Mouse (Mus musculus) CH12.LX (cell line): ENCODE results near the gene Rad9a. TPM values are rescaled to one million over a fixed set of nuclear protein-coding genes. Genes with fewer than 3 reads are reported as not detected.

Experiments
- DNase-seq: peaks from one replicate; pipeline ENCODE4 v3.0.0-alpha.2; 2013; ENCODE audit errors: extremely low read depth
- H3K27ac ChIP-seq: 2 replicates; pipeline ENCODE4 v1.5.1; 2012; ENCODE audit warnings: low read depth, mild to moderate bottlenecking, control low read depth, moderate library complexity; ENCODE audit not compliant: insufficient read depth
- H3K27me3 ChIP-seq: replicated peaks from 2 replicates; pipeline ENCODE3; 2012; ENCODE audit warnings: inconsistent platforms
- H3K36me3 ChIP-seq, 2 experiments: replicated peaks in 1 of 2; 2 replicates each; pipeline versions ENCODE3 to v1.6.1; 2012; ENCODE audit warnings: inconsistent platforms in 1 of 2, low read length in 1 of 2, mild to moderate bottlenecking in 1 of 2, mixed read lengths in 1 of 2, moderate library complexity in 1 of 2; ENCODE audit not compliant: control insufficient read depth in 1 of 2, insufficient read depth in 1 of 2
- H3K4me1 ChIP-seq, 2 experiments: 2 replicates each; pipeline ENCODE4 v1.6.1; 2012; ENCODE audit warnings: inconsistent platforms in 1 of 2, moderate library complexity in 1 of 2; ENCODE audit not compliant: insufficient read depth in 2 of 2, control insufficient read depth in 1 of 2
- H3K4me2 ChIP-seq: 2 replicates; pipeline ENCODE4 v1.6.1; 2012; ENCODE audit warnings: low read depth, mild to moderate bottlenecking, control low read depth; ENCODE audit not compliant: poor library complexity, insufficient read depth, severe bottlenecking
- H3K4me3 ChIP-seq, 3 experiments: fragments of 150-350 bp in 1 of 3; sonication (generic) in 1 of 3; replicated peaks in 1 of 3; 2 replicates each; pipeline versions ENCODE3 to v1.5.1; 2011 to 2012; ENCODE audit warnings: low read depth in 2 of 3, low read length in 2 of 3, mild to moderate bottlenecking in 2 of 3, moderate library complexity in 2 of 3, control low read depth in 1 of 3, improper control_type of control experiment in 1 of 3, inconsistent platforms in 1 of 3, mixed read lengths in 1 of 3; ENCODE audit not compliant: poor library complexity in 1 of 3
- H3K79me2 ChIP-seq: replicated peaks from 2 replicates; pipeline ENCODE4 v1.6.1; 2012; ENCODE audit warnings: mild to moderate bottlenecking, moderate library complexity; ENCODE audit not compliant: control insufficient read depth, poor library complexity, insufficient read depth, severe bottlenecking; ENCODE audit errors: extremely low read depth
- H3K9ac ChIP-seq: 2 replicates; pipeline ENCODE4 v1.6.1; 2012; ENCODE audit warnings: low read depth, mild to moderate bottlenecking, control low read depth, moderate library complexity; ENCODE audit not compliant: insufficient read depth
- H3K9me3 ChIP-seq: replicated peaks from 2 replicates; pipeline ENCODE3; 2012; ENCODE audit warnings: low read length, inconsistent platforms, mixed read lengths
- CHD2 ChIP-seq: IDR thresholded peaks from 2 replicates; pipeline ENCODE4 v1.6.1; 2011; ENCODE audit warnings: low read length, improper control_type of control experiment
- CTCF ChIP-seq, 2 experiments: IDR thresholded peaks in 1 of 2; conservative IDR thresholded peaks in 1 of 2; 2 replicates each; pipeline ENCODE4 v1.5.1; 2011 to 2012; ENCODE audit warnings: low read depth in 2 of 2, low read length in 2 of 2, improper control_type of control experiment in 1 of 2, inconsistent platforms in 1 of 2, mild to moderate bottlenecking in 1 of 2, moderate library complexity in 1 of 2
- ELF1 ChIP-seq: IDR thresholded peaks from 2 replicates; pipeline ENCODE4 v1.6.1; 2014; ENCODE audit warnings: low read depth, mild to moderate bottlenecking, inconsistent platforms, low read length, improper control_type of control experiment
- HCFC1 ChIP-seq: IDR thresholded peaks from 2 replicates; pipeline ENCODE4 v1.6.1; 2012; ENCODE audit warnings: low read depth, mild to moderate bottlenecking, inconsistent platforms, low read length, improper control_type of control experiment
- IRF4 ChIP-seq: IDR thresholded peaks from 2 replicates; pipeline ENCODE4 v1.6.1; 2014; ENCODE audit warnings: low read depth, mild to moderate bottlenecking, inconsistent platforms, low read length, improper control_type of control experiment
- KAT2A ChIP-seq: IDR thresholded peaks from 2 replicates; pipeline ENCODE4 v1.6.1; 2012; ENCODE audit warnings: low read length, improper control_type of control experiment, inconsistent platforms; ENCODE audit not compliant: insufficient replicate concordance
- MAZ ChIP-seq: IDR thresholded peaks from 2 replicates; pipeline ENCODE4 v1.6.1; 2012; ENCODE audit warnings: low read depth, mild to moderate bottlenecking, inconsistent platforms, low read length, improper control_type of control experiment, moderate library complexity
- MEF2A ChIP-seq: IDR thresholded peaks from 2 replicates; pipeline ENCODE4 v1.6.1; 2014; ENCODE audit warnings: low read depth, mild to moderate bottlenecking, inconsistent platforms, low read length, improper control_type of control experiment, borderline replicate concordance
- MXI1 ChIP-seq: IDR thresholded peaks from 2 replicates; pipeline ENCODE4 v1.6.1; 2011; ENCODE audit warnings: mild to moderate bottlenecking, low read depth, low read length, improper control_type of control experiment
- NRF1 ChIP-seq: IDR thresholded peaks from 2 replicates; pipeline ENCODE4 v1.6.1; 2014; ENCODE audit warnings: low read depth, mild to moderate bottlenecking, inconsistent platforms, low read length, improper control_type of control experiment, moderate library complexity
- PAX5 ChIP-seq: IDR thresholded peaks from 2 replicates; pipeline ENCODE4 v1.6.1; 2012; ENCODE audit warnings: low read length, inconsistent platforms, mixed read lengths
- RAD21 ChIP-seq: IDR thresholded peaks from 2 replicates; pipeline ENCODE4 v1.6.1; 2011; ENCODE audit warnings: low read depth, mild to moderate bottlenecking, low read length, improper control_type of control experiment, moderate library complexity
- ZC3H11A ChIP-seq: IDR thresholded peaks from 2 replicates; pipeline ENCODE4 v1.6.1; 2012; ENCODE audit warnings: low read depth, mild to moderate bottlenecking, inconsistent platforms, low read length, improper control_type of control experiment
- ZKSCAN1 ChIP-seq: IDR thresholded peaks from 2 replicates; pipeline ENCODE4 v1.6.1; 2012; ENCODE audit warnings: low read depth, inconsistent platforms, low read length, improper control_type of control experiment, borderline replicate concordance
- dilution Hi-C: fragments of 300-500 bp; cut with MboI; formaldehyde crosslinking; loops from 2 replicates; pipeline ENCODE4 v1.14.3; 2020; ENCODE audit warnings: low sequenced_read_pairs; ENCODE audit not compliant: extremely low pct_unique_long_range_greater_than_20kb, extremely low pct_ligation_motif_present
- in situ Hi-C: fragments of 300-500 bp; cut with MboI; formaldehyde crosslinking; loops from 3 replicates; pipeline ENCODE4 v1.14.3; 2019; ENCODE audit warnings: low sequenced_read_pairs, low pct_ligation_motif_present, low pct_unique_long_range_greater_than_20kb, mixed read lengths
- polyA plus RNA-seq: library from polyadenylated mRNA; unstranded; fragments of >175 nt; gene quantifications from 2 replicates; pipeline ENCODE4 v1.2.1, GENCODE M21; 2012; ENCODE audit warnings: low read depth; ENCODE audit not compliant: insufficient read length
- total RNA-seq, 2 experiments: library from RNA; depleted of rRNA; stranded (reverse); fragments of 300-350 nt in 1 of 2; fragments of >200 nt in 1 of 2; gene quantifications; 2 replicates each; pipeline ENCODE4 v1.2.3; 2012 to 2014

The Rad9a gene
- total and polyA plus RNA-seq, 3 experiments = 14.3 to 20.5 (median 20.0) TPM

DNA sequence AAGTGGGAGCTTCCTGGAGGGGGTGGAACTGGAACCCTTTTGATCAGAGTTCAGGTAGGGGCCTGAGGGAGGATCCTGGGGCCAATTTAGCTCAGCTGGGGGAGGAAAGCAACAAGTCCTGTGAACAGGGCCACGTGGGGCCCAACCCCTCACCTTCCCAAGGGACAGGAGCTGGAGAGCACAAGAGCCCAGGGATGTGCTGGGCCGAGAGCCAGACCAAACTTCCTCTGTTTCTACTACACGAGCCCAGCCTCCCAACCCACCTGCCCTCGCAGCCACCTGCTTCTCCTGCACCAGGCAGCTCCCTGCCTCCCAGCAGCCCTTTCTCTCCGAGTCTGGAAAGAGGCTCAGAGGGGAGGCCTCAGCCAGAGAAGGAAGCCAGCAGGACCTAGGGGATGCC, 4.9 kb downstream of the Rad9a start:
- Histone ChIP-seq H3K27ac (no peak overlapping the region), H3K79me2 (peaks cover 37% of the 10 kb centered on the region), H3K36me3 (peaks cover 56 to 76% of the 10 kb centered on the region in 2 experiments), H3K9ac (no peak overlapping the region), H3K9me3 (no peaks in the 10 kb centered on the region), H3K4me3 (no peak overlapping the region), H3K4me2 (no peak overlapping the region), H3K4me1 (peaks cover 11 to 68% of the 10 kb centered on the region in 2 experiments), H3K27me3 (no peaks in the 10 kb centered on the region)
- in situ Hi-C loops = no loop called here
- TF ChIP-seq ZKSCAN1 = no peak
- TF ChIP-seq PAX5 = no peak
- peak; percentile 40; the same call in 1 of the 2 replicates for TF ChIP-seq MXI1
- TF ChIP-seq MEF2A = no peak
- no peak for TF ChIP-seq NRF1
- no peak for TF ChIP-seq HCFC1
- no peak for TF ChIP-seq IRF4
- TF ChIP-seq CHD2 = no peak
- dilution Hi-C loops = no loop called here
- DNase-seq = no peak

DNA sequence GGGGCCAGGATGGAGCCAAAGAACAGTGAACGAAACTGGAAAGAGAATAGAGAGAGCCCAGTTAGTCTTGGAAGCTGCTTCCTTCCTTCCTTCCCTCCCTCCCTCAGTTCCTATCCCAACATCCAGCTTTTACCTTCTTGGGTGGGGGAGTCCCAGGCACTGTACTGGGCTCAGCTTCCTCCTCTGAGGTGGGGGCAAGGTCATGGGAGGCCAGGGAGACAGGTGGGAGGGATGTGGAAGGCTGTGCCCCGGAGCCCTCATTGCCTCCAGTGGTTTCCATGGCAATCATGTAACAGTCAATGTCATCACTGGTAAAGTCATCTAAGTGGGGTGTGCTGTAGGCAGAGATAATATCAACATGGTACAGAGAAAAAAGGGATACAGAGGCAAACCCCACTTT, 5.4 kb downstream of the Rad9a start:
- in situ Hi-C loops = no loop called here
- Histone ChIP-seq H3K4me1 (peaks cover 11 to 68% of the 10 kb centered on the region in 2 experiments), H3K4me3 (no peak overlapping the region), H3K4me2 (no peak overlapping the region), H3K27ac (no peak overlapping the region), H3K27me3 (no peaks in the 10 kb centered on the region), H3K9ac (no peak overlapping the region)
- TF ChIP-seq ZC3H11A (no peak), MAZ (no peak), RAD21 (no peak), KAT2A (no peak), MXI1 (no peak), ELF1 (no peak), CTCF (conservative IDR thresholded peaks at IDR 0.05 in 1 of 2, IDR thresholded peaks at IDR 0.05 in 1 of 2; ENCODE audit: low read depth in 2 of 2, low read length in 2 of 2) (no peak)
- TF ChIP-seq, all 38 proteins: peak for 0
- dilution Hi-C loops = no loop called here
- Histone ChIP-seq H3K9me3 (no peaks in the 10 kb centered on the region), H3K79me2 (peaks cover 35% of the 10 kb centered on the region), H3K36me3 (peaks cover 56 to 76% of the 10 kb centered on the region in 2 experiments)
- no peak for DNase-seq
